Mouse (Mus musculus): Measurements from ENCODE around the gene Sell. TPM values are rescaled to one million over a fixed set of nuclear protein-coding genes. Genes with fewer than 3 reads are reported as not detected.

Gene Sell
- polyA plus RNA-seq, 1 experiment from 2014 or later = 0.14 TPM

DNA sequence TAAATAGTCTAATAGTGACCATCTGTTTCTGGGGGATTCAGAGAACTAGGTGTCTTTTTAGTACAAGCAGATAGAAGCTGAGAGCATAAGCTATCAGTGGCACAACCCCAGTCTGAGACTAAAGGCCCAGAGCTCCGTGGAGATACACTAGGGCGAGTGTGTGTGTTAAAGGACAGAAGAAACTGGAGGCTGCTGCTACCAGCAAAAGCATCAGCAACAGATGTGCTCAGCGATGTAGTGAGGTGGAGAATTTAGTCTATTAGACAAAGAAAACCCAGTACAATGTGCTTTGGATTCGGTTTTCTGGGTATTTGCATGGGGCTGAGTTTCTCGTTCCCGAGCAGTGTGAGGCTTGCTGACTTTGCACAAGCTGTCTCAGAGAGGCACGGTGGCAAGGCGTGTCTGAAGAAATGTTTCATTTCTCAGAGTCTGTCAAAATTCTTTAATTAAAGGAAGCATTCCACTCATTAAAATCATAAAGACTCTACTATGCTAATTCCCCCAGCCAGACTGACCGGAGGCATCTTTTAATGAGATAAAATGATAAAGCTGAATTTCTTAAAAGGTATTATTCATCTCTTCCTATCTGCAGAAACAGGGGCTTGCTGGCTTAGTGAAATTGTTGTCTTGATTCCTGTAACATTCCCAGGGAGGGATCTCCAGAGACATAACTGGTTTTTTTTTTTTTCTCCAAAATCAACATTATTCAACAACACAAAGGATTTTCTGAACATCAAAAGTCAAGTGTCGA lies 21.2 kb upstream of the Sell start:
- Histone ChIP-seq H3K27ac (ENCODE audit: low read depth, low read length) (no peak overlapping the region), H3K36me3 (ENCODE audit: control insufficient read depth, insufficient read depth, low read length) (no peaks in the 10 kb centered on the region), H3K4me1 (ENCODE audit: control insufficient read depth, insufficient read depth, low read length) (no peaks in the 10 kb centered on the region; the same call in 1 of the 2 replicates), H3K9ac (ENCODE audit: low read depth, low read length) (no peak overlapping the region), H3K4me2 (no peak overlapping the region), H3K4me3 (ENCODE audit: low read depth, low read length) (no peak overlapping the region), H3K27me3 (ENCODE audit: control insufficient read depth, insufficient read depth, low read length) (no peaks in the 10 kb centered on the region), H3K9me3 (replicated peaks; ENCODE audit: control insufficient read depth, low read length) (no peaks in the 10 kb centered on the region)
- no peak for ATAC-seq (replicated peaks; ENCODE audit: insufficient number of reproducible peaks, low FRiP score, low TSS enrichment)
- 74% methylated on average over 10 of the region's 10 CpGs for WGBS (ENCODE audit: insufficient replicate concordance)

DNA sequence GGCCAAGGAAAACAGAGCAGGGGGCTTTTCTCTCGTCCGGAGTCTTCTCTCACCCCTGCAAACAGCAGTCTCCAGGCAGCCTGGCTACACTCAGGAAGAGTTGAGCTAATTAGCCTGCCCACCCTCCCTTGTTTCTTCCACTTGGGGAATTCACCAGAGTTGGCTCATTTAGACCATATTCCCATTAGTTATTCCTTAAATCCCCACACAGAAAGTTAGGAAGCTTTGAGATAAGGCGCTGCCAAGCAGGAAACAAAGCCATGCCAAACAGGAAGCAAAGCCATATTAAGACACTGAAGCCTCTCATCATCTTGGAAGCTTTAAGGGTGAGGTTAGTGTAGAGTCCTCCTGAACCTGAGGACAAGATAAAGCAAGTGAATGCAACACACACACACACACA lies 18.2 kb upstream of the Sell start:
- H3K36me3 ChIP-seq (ENCODE audit: control insufficient read depth, insufficient read depth, low read length) = no peaks in the 10 kb centered on the region
- 38% methylated on average over 3 of the region's 3 CpGs for WGBS (ENCODE audit: insufficient replicate concordance)
- H3K9ac ChIP-seq (ENCODE audit: low read depth, low read length) = no peak overlapping the region
- no peaks in the 10 kb centered on the region for H3K9me3 ChIP-seq (replicated peaks; ENCODE audit: control insufficient read depth, low read length)
- no peak for ATAC-seq (replicated peaks; ENCODE audit: insufficient number of reproducible peaks, low FRiP score, low TSS enrichment)
- no peaks in the 10 kb centered on the region for H3K27me3 ChIP-seq (ENCODE audit: control insufficient read depth, insufficient read depth, low read length)
- no peak overlapping the region for H3K4me2 ChIP-seq
- no peak overlapping the region for H3K27ac ChIP-seq (ENCODE audit: low read depth, low read length)
- no peaks in the 10 kb centered on the region; the same call in 1 of the 2 replicates for H3K4me1 ChIP-seq (ENCODE audit: control insufficient read depth, insufficient read depth, low read length)
- no peak overlapping the region for H3K4me3 ChIP-seq (ENCODE audit: low read depth, low read length)

DNA sequence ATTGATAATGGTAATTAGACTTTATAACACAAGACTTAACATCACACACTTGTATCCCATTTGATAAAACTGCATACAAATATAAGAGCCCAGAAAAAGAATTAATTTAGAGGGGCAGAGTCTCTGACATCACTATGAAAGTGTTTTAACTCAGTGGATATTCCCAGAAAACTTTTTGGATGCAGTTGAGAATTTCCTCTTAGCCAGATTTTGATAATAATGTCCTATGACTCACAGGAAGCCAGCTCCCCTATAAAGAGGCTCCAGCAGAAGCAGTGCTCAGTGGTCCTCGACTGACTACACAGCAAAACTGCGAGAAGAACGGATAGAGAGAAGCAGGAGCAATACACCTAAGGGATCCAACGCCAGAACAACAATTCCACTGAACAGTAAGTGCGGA lies 13.8 kb upstream of the Sell start, which contains the start of gene Sele:
Gene Sele, plus strand, starts transcription at position 301 of the 400 bp plus-strand sequence.
- no peak within 1 kb of the TSS for H3K4me3 ChIP-seq (ENCODE audit: low read depth, low read length)
- no peaks in the 10 kb centered on the region for H3K27me3 ChIP-seq (ENCODE audit: control insufficient read depth, insufficient read depth, low read length)
- no peak within 1 kb of the TSS for H3K9ac ChIP-seq (ENCODE audit: low read depth, low read length)
- 63% methylated on average over 5 of the region's 5 CpGs for WGBS (ENCODE audit: insufficient replicate concordance)
- H3K36me3 ChIP-seq (ENCODE audit: control insufficient read depth, insufficient read depth, low read length) = no peaks in the 10 kb centered on the region
- no peak within 1 kb of the TSS for H3K27ac ChIP-seq (ENCODE audit: low read depth, low read length)
- no peaks in the 10 kb centered on the region for H3K4me1 ChIP-seq (ENCODE audit: control insufficient read depth, insufficient read depth, low read length)
- H3K4me2 ChIP-seq = no peak within 1 kb of the TSS
- H3K9me3 ChIP-seq (replicated peaks; ENCODE audit: control insufficient read depth, low read length) = no peaks in the 10 kb centered on the region
- no peak for ATAC-seq (replicated peaks; ENCODE audit: insufficient number of reproducible peaks, low FRiP score, low TSS enrichment)

DNA sequence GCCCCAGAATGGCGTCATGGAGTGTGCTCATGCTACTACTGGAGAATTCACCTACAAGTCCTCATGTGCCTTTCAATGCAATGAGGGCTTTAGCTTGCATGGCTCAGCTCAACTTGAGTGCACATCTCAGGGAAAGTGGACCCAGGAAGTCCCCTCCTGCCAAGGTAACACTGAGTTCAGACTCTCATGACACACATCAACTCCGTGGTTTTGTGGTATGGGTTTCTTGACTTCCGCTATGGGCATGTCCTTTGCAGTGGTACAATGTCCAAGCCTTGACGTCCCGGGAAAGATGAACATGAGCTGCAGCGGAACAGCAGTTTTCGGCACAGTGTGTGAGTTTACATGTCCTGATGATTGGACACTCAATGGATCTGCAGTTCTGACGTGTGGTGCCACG lies 8.2 kb upstream of the Sell start:
- no peak overlapping the region for H3K4me2 ChIP-seq
- H3K36me3 ChIP-seq (ENCODE audit: control insufficient read depth, insufficient read depth, low read length) = no peaks in the 10 kb centered on the region
- no peak overlapping the region for H3K9ac ChIP-seq (ENCODE audit: low read depth, low read length)
- WGBS (ENCODE audit: insufficient replicate concordance) = 84% methylated on average over 9 of the region's 9 CpGs
- no peaks in the 10 kb centered on the region for H3K4me1 ChIP-seq (ENCODE audit: control insufficient read depth, insufficient read depth, low read length)
- H3K9me3 ChIP-seq (replicated peaks; ENCODE audit: control insufficient read depth, low read length) = no peaks in the 10 kb centered on the region
- H3K27ac ChIP-seq (ENCODE audit: low read depth, low read length) = no peak overlapping the region
- ATAC-seq (replicated peaks; ENCODE audit: insufficient number of reproducible peaks, low FRiP score, low TSS enrichment) = no peak
- no peaks in the 10 kb centered on the region for H3K27me3 ChIP-seq (ENCODE audit: control insufficient read depth, insufficient read depth, low read length)
- H3K4me3 ChIP-seq (ENCODE audit: low read depth, low read length) = no peak overlapping the region

DNA sequence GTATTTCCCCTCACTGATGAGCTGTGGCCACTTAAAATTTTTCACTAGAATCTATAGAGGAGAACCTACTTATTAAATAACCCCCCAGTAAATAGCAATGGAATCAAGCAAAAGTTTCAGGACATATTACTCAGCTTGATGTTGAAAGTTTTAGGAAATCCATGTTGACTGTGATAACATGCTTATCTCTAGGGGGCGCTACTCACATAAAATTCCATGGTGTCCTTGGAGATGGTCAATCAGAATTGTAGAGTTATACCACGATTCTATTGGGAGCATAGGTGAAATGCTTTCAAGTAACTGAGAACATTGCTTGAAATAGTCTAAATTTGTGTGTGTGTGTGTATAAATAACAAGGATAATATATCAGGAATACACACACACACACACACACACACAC lies 7.0 kb upstream of the Sell start:
- H3K9ac ChIP-seq (ENCODE audit: low read depth, low read length) = no peak overlapping the region
- no peaks in the 10 kb centered on the region for H3K9me3 ChIP-seq (replicated peaks; ENCODE audit: control insufficient read depth, low read length)
- no peaks in the 10 kb centered on the region for H3K27me3 ChIP-seq (ENCODE audit: control insufficient read depth, insufficient read depth, low read length)
- no peaks in the 10 kb centered on the region for H3K4me1 ChIP-seq (ENCODE audit: control insufficient read depth, insufficient read depth, low read length)
- no peak for ATAC-seq (replicated peaks; ENCODE audit: insufficient number of reproducible peaks, low FRiP score, low TSS enrichment)
- H3K4me2 ChIP-seq = no peak overlapping the region
- no peak overlapping the region for H3K4me3 ChIP-seq (ENCODE audit: low read depth, low read length)
- no peak overlapping the region for H3K27ac ChIP-seq (ENCODE audit: low read depth, low read length)
- H3K36me3 ChIP-seq (ENCODE audit: control insufficient read depth, insufficient read depth, low read length) = no peaks in the 10 kb centered on the region
- 44% methylated on average over 2 of the region's 2 CpGs for WGBS (ENCODE audit: insufficient replicate concordance)

DNA sequence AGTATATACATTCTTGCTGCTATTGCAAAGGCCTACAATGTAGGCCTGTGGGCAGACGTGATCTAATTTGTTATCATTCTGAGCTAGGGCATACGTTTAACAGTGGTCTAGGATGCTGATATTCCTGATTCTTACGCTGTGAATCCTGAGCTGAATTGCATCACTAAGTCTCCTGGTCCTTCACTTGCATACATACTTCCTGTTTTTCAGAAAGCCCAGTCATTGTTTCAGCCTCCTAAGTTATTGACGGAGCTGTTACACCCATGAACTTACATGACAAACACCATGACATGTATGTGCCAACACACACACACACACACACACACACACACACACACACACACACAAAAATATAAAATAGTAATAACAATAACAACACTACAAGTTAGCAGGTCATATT lies 1.7 kb upstream of the Sell start:
- Histone ChIP-seq H3K27me3 (ENCODE audit: control insufficient read depth, insufficient read depth, low read length) (no peaks in the 10 kb centered on the region), H3K9ac (ENCODE audit: low read depth, low read length) (no peak overlapping the region), H3K4me3 (ENCODE audit: low read depth, low read length) (no peak overlapping the region), H3K9me3 (replicated peaks; ENCODE audit: control insufficient read depth, low read length) (no peaks in the 10 kb centered on the region), H3K4me2 (no peak overlapping the region), H3K36me3 (ENCODE audit: control insufficient read depth, insufficient read depth, low read length) (no peaks in the 10 kb centered on the region), H3K27ac (ENCODE audit: low read depth, low read length) (no peak overlapping the region), H3K4me1 (ENCODE audit: control insufficient read depth, insufficient read depth, low read length) (no peaks in the 10 kb centered on the region)
- WGBS (ENCODE audit: insufficient replicate concordance) = 79% methylated on average over 4 of the region's 4 CpGs
- ATAC-seq (replicated peaks; ENCODE audit: insufficient number of reproducible peaks, low FRiP score, low TSS enrichment) = no peak

DNA sequence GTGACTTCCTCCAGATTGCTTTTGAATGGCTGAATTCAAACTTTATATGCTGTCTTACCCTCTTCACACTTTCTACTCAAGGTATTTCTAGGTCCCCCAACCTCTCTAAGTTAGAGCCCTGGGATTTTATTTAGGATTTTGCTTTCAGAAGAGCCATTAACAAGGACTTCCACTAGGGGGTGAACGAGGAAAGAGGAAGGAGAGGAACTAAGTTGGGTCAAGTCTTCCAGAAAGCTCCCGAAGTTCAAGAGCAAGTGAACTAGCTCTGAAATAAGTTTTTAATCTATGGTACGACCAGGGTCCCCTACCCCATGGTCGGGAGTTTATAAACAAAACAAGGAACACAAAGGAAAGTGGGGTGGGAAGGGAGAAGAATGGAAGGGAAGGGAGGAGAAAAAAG lies 504 bp upstream of the Sell start:
- Histone ChIP-seq H3K4me3 (ENCODE audit: low read depth, low read length) (no peak overlapping the region), H3K9me3 (replicated peaks; ENCODE audit: control insufficient read depth, low read length) (no peaks in the 10 kb centered on the region), H3K27ac (ENCODE audit: low read depth, low read length) (no peak overlapping the region), H3K27me3 (ENCODE audit: control insufficient read depth, insufficient read depth, low read length) (no peaks in the 10 kb centered on the region), H3K9ac (ENCODE audit: low read depth, low read length) (no peak overlapping the region), H3K4me1 (ENCODE audit: control insufficient read depth, insufficient read depth, low read length) (no peaks in the 10 kb centered on the region), H3K36me3 (ENCODE audit: control insufficient read depth, insufficient read depth, low read length) (no peaks in the 10 kb centered on the region), H3K4me2 (no peak overlapping the region)
- no peak for ATAC-seq (replicated peaks; ENCODE audit: insufficient number of reproducible peaks, low FRiP score, low TSS enrichment)
- WGBS (ENCODE audit: insufficient replicate concordance) = 30% methylated on average over 4 of the region's 4 CpGs

DNA sequence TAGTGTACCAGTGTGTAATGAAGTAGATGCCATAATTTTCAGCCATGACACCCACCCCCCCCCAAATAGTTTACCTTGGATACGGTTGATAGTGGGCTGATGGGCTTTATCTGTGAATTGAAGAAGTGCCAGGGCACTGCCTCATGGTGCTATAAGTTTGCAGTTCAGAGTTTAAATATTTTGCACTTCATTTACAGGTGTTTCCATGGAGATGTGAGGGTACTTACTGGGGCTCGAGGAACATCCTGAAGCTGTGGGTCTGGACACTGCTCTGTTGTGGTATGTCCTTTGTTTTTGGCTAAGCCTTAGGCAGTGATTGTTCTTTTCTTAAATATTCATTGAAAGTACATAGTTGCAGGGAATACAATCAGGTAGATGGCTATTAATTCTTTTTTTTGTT lies 1.1 kb downstream of the Sell start:
- Histone ChIP-seq H3K27ac (ENCODE audit: low read depth, low read length) (no peak overlapping the region), H3K4me3 (ENCODE audit: low read depth, low read length) (no peak overlapping the region), H3K4me1 (ENCODE audit: control insufficient read depth, insufficient read depth, low read length) (no peaks in the 10 kb centered on the region), H3K9ac (ENCODE audit: low read depth, low read length) (no peak overlapping the region), H3K27me3 (ENCODE audit: control insufficient read depth, insufficient read depth, low read length) (no peaks in the 10 kb centered on the region), H3K36me3 (ENCODE audit: control insufficient read depth, insufficient read depth, low read length) (no peaks in the 10 kb centered on the region), H3K4me2 (no peak overlapping the region), H3K9me3 (replicated peaks; ENCODE audit: control insufficient read depth, low read length) (no peaks in the 10 kb centered on the region)
- no peak for ATAC-seq (replicated peaks; ENCODE audit: insufficient number of reproducible peaks, low FRiP score, low TSS enrichment)
- WGBS (ENCODE audit: insufficient replicate concordance) = 58% methylated on average over 2 of the region's 2 CpGs

DNA sequence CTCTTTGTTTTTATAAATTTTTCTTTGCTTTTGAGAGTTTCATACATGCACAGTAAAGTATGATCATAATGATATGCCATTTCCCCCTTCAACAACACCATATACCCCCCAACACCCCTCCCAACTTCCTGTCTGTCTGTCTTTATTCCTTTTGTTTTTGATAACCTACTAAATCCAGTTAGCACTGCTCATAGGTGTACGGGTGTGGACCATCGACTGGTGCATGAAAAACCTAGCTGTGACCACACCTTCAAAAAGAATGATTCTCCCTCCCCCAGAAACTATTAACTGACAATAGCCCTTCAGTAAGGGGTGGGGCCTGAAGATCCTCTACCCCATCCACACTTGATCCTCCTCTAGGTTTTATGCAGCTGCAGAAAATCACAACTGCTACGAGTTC lies 2.0 kb downstream of the Sell start:
- Histone ChIP-seq H3K27me3 (ENCODE audit: control insufficient read depth, insufficient read depth, low read length) (no peaks in the 10 kb centered on the region), H3K4me2 (no peak overlapping the region), H3K9ac (ENCODE audit: low read depth, low read length) (no peak overlapping the region), H3K4me1 (ENCODE audit: control insufficient read depth, insufficient read depth, low read length) (no peaks in the 10 kb centered on the region), H3K27ac (ENCODE audit: low read depth, low read length) (no peak overlapping the region), H3K36me3 (ENCODE audit: control insufficient read depth, insufficient read depth, low read length) (no peaks in the 10 kb centered on the region), H3K4me3 (ENCODE audit: low read depth, low read length) (no peak overlapping the region), H3K9me3 (replicated peaks; ENCODE audit: control insufficient read depth, low read length) (no peaks in the 10 kb centered on the region)
- 55% methylated on average over 3 of the region's 3 CpGs for WGBS (ENCODE audit: insufficient replicate concordance)
- ATAC-seq (replicated peaks; ENCODE audit: insufficient number of reproducible peaks, low FRiP score, low TSS enrichment) = no peak
